Comparison of ENCODE assay signal across 7 mouse cellular contexts in genomic region chr3:87999243-87999895, GRCm38 (mm10). TPM values are rescaled to one million over a fixed set of nuclear protein-coding genes. Genes with fewer than 3 reads are reported as not detected.
DNase-seq lines count a peak whose midpoint lies in the region; ATAC-seq and TF ChIP-seq lines count a peak whose summit lies in the region.

No protein-coding gene starts in this region.

- DNase-seq in liver = no peak
- peak; percentile 33 for DNase-seq in forebrain, embryonic 10.5 days (ENCODE audit: extremely low spot score, low spot score)
- DNase-seq in left cerebral cortex, adult 11 months (ENCODE audit: low spot score) = no peak
- DNase-seq in thymus, adult 2 months = no peak

- H3K9me3 ChIP-seq in liver, embryonic 12.5 days (replicated peaks) = no peaks in the 10 kb centered on the region
- no peaks in the 10 kb centered on the region for H3K9me3 ChIP-seq in forebrain, embryonic 10.5 days
- H3K9me3 ChIP-seq in intestine, embryonic 15.5 days = 0 out of 2 replicates have a peak, but pooled peaks cover 3% of the 10 kb centered on the region
- H3K9me3 ChIP-seq in neural tube, embryonic 15.5 days (replicated peaks) = no peaks in the 10 kb centered on the region

- WGBS in liver, embryonic 12.5 days (ENCODE audit: insufficient replicate concordance) = 3% methylated on average over 38 of the region's 38 CpGs
- WGBS in forebrain, embryonic 10.5 days = under 1% methylated on average over 38 of the region's 38 CpGs
- WGBS in intestine, embryonic 15.5 days = under 1% methylated on average over 38 of the region's 38 CpGs
- WGBS in neural tube, embryonic 15.5 days = under 1% methylated on average over 38 of the region's 38 CpGs
- 4% methylated on average over 38 of the region's 38 CpGs for WGBS in thymus, adult 2 months

- H3K4me3 ChIP-seq in liver, embryonic 12.5 days = peak overlapping the region; percentile 31; the same call in 1 of the 2 replicates
- H3K4me3 ChIP-seq in forebrain, embryonic 10.5 days = peak overlapping the region; percentile 54
- peak overlapping the region; percentile 29 for H3K4me3 ChIP-seq in intestine, embryonic 15.5 days (replicated peaks)
- peak overlapping the region; percentile 43 for H3K4me3 ChIP-seq in neural tube, embryonic 15.5 days (replicated peaks)
- no peak overlapping the region for H3K4me3 ChIP-seq in thymus, adult 2 months (ENCODE audit: control insufficient read depth, insufficient read depth, low read length)

- H3K4me1 ChIP-seq in liver, embryonic 12.5 days = peaks cover 16% of the 10 kb centered on the region
- peaks cover 61% of the 10 kb centered on the region for H3K4me1 ChIP-seq in forebrain, embryonic 10.5 days
- peaks cover 15% of the 10 kb centered on the region for H3K4me1 ChIP-seq in intestine, embryonic 15.5 days (replicated peaks)
- H3K4me1 ChIP-seq in neural tube, embryonic 15.5 days = peaks cover 56% of the 10 kb centered on the region
- H3K4me1 ChIP-seq in thymus, adult 2 months (replicated peaks; ENCODE audit: control insufficient read depth, insufficient read depth, low read length) = 0 out of 2 replicates have a peak, but pooled peaks cover 4% of the 10 kb centered on the region

- no peak overlapping the region for H3K27ac ChIP-seq in liver, embryonic 12.5 days
- peak overlapping the region; percentile 12; the same call in 1 of the 2 replicates for H3K27ac ChIP-seq in forebrain, embryonic 10.5 days
- no peak overlapping the region for H3K27ac ChIP-seq in intestine, embryonic 15.5 days
- H3K27ac ChIP-seq in neural tube, embryonic 15.5 days (replicated peaks) = peak overlapping the region; percentile 76
- no peak overlapping the region for H3K27ac ChIP-seq in thymus, adult 2 months (ENCODE audit: control insufficient read depth, insufficient read depth, low read length)

- H3K4me2 ChIP-seq in liver, embryonic 12.5 days = peak overlapping the region; percentile 53; the same call in 1 of the 2 replicates
- H3K4me2 ChIP-seq in intestine, embryonic 15.5 days (replicated peaks) = peak overlapping the region; percentile 56
- peak overlapping the region; percentile 92 for H3K4me2 ChIP-seq in neural tube, embryonic 15.5 days

- H3K36me3 ChIP-seq in liver, embryonic 12.5 days = no peaks in the 10 kb centered on the region
- no peaks in the 10 kb centered on the region for H3K36me3 ChIP-seq in forebrain, embryonic 10.5 days (replicated peaks)
- H3K36me3 ChIP-seq in intestine, embryonic 15.5 days = no peaks in the 10 kb centered on the region
- H3K36me3 ChIP-seq in neural tube, embryonic 15.5 days = no peaks in the 10 kb centered on the region
- H3K36me3 ChIP-seq in thymus, adult 2 months (ENCODE audit: control insufficient read depth, insufficient read depth, low read length) = no peaks in the 10 kb centered on the region

- no peak overlapping the region for H3K9ac ChIP-seq in liver, embryonic 12.5 days
- 0 out of 2 replicates have a peak overlapping the region, but pooled peaks have one; percentile 6 for H3K9ac ChIP-seq in intestine, embryonic 15.5 days
- peak overlapping the region; percentile 53 for H3K9ac ChIP-seq in neural tube, embryonic 15.5 days (replicated peaks)

- TF ChIP-seq POLR2A in thymus, adult 2 months (IDR thresholded peaks at IDR 0.05; ENCODE audit: control insufficient read depth, extremely low read depth, insufficient read depth, low read length, poor library complexity) = no peak

- ATAC-seq in liver, embryonic 12.5 days = no peak
- ATAC-seq in intestine, embryonic 15.5 days = no peak
- no peak for ATAC-seq in neural tube, embryonic 15.5 days (ENCODE audit: low FRiP score)

- no peak for TF ChIP-seq CTCF in thymus, adult 2 months (IDR thresholded peaks at IDR 0.05; ENCODE audit: borderline replicate concordance, control insufficient read depth, extremely low read depth, insufficient read depth, low read length, poor library complexity)

- peaks cover 100% of the 10 kb centered on the region for H3K27me3 ChIP-seq in liver, embryonic 12.5 days (replicated peaks)
- peaks cover 100% of the 10 kb centered on the region for H3K27me3 ChIP-seq in forebrain, embryonic 10.5 days (ENCODE audit: poor library complexity, severe bottlenecking)
- peaks cover 96% of the 10 kb centered on the region for H3K27me3 ChIP-seq in intestine, embryonic 15.5 days (replicated peaks)
- peaks cover 95% of the 10 kb centered on the region for H3K27me3 ChIP-seq in neural tube, embryonic 15.5 days (replicated peaks)
- peaks cover 37% of the 10 kb centered on the region for H3K27me3 ChIP-seq in thymus, adult 2 months (ENCODE audit: control insufficient read depth, insufficient read depth, low read length)

RNA-seq across cellular contexts. Expression of gene Bcan, which starts 0.7 kb away (rescaled TPM):
- not detected in 2 replicates for polyA plus RNA-seq in liver, embryonic 12.5 days (2016; fragmentation: Nextera tagmentation; extraction: Ambion mirVana)
- 0.17 TPM in 2 replicates for polyA plus RNA-seq in forebrain, embryonic 10.5 days (2016; fragmentation: Nextera tagmentation; extraction: Ambion mirVana)
- polyA plus RNA-seq in intestine, embryonic 15.5 days (2015; fragmentation: Nextera tagmentation; extraction: Ambion mirVana) = 0.15 and 0.54 TPM in 2 replicates
- 127 and 139 TPM in 2 replicates for polyA plus RNA-seq in neural tube, embryonic 15.5 days (2015; fragmentation: Nextera tagmentation; extraction: Ambion mirVana)
- polyA plus RNA-seq in thymus, adult 2 months (2012; rRNA removed) = 0.23 and 0.54 TPM in 2 replicates

RNA-seq across cellular contexts. Expression of gene Hapln2, which starts 28.0 kb away (rescaled TPM):
- not detected in 2 replicates for polyA plus RNA-seq in liver, embryonic 12.5 days (2016; fragmentation: Nextera tagmentation; extraction: Ambion mirVana)
- polyA plus RNA-seq in forebrain, embryonic 10.5 days (2016; fragmentation: Nextera tagmentation; extraction: Ambion mirVana) = not detected in 2 replicates
- polyA plus RNA-seq in intestine, embryonic 15.5 days (2015; fragmentation: Nextera tagmentation; extraction: Ambion mirVana) = not detected in 2 replicates
- polyA plus RNA-seq in neural tube, embryonic 15.5 days (2015; fragmentation: Nextera tagmentation; extraction: Ambion mirVana) = 0.34 and 0.90 TPM in 2 replicates
- polyA plus RNA-seq in thymus, adult 2 months (2012; rRNA removed) = 0.23 and 0.26 TPM in 2 replicates

RNA-seq across cellular contexts. Expression of gene Nes, which starts 28.5 kb away (rescaled TPM):
- polyA plus RNA-seq in liver, embryonic 12.5 days (2016; fragmentation: Nextera tagmentation; extraction: Ambion mirVana) = 7.2 and 7.3 TPM in 2 replicates
- 81.2 and 86.9 TPM in 2 replicates for polyA plus RNA-seq in forebrain, embryonic 10.5 days (2016; fragmentation: Nextera tagmentation; extraction: Ambion mirVana)
- polyA plus RNA-seq in intestine, embryonic 15.5 days (2015; fragmentation: Nextera tagmentation; extraction: Ambion mirVana) = 17.0 and 20.0 TPM in 2 replicates
- polyA plus RNA-seq in neural tube, embryonic 15.5 days (2015; fragmentation: Nextera tagmentation; extraction: Ambion mirVana) = 22.5 and 22.8 TPM in 2 replicates
- 1.1 and 1.3 TPM in 2 replicates for polyA plus RNA-seq in thymus, adult 2 months (2012; rRNA removed)

RNA-seq across cellular contexts. Expression of gene Gpatch4, which starts 43.5 kb away (rescaled TPM):
- 41.4 and 44.0 TPM in 2 replicates for polyA plus RNA-seq in liver, embryonic 12.5 days (2016; fragmentation: Nextera tagmentation; extraction: Ambion mirVana)
- polyA plus RNA-seq in forebrain, embryonic 10.5 days (2016; fragmentation: Nextera tagmentation; extraction: Ambion mirVana) = 52.4 and 54.5 TPM in 2 replicates
- 36.7 and 40.3 TPM in 2 replicates for polyA plus RNA-seq in intestine, embryonic 15.5 days (2015; fragmentation: Nextera tagmentation; extraction: Ambion mirVana)
- polyA plus RNA-seq in neural tube, embryonic 15.5 days (2015; fragmentation: Nextera tagmentation; extraction: Ambion mirVana) = 36.6 and 42.6 TPM in 2 replicates
- 11.3 and 14.7 TPM in 2 replicates for polyA plus RNA-seq in thymus, adult 2 months (2012; rRNA removed)

RNA-seq across cellular contexts. Expression of gene Crabp2, which starts 50.9 kb away (rescaled TPM):
- polyA plus RNA-seq in liver, embryonic 12.5 days (2016; fragmentation: Nextera tagmentation; extraction: Ambion mirVana) = 3.9 and 6.5 TPM in 2 replicates
- 834 and 866 TPM in 2 replicates for polyA plus RNA-seq in forebrain, embryonic 10.5 days (2016; fragmentation: Nextera tagmentation; extraction: Ambion mirVana)
- 7.0 and 8.2 TPM in 2 replicates for polyA plus RNA-seq in intestine, embryonic 15.5 days (2015; fragmentation: Nextera tagmentation; extraction: Ambion mirVana)
- 81.1 and 86.0 TPM in 2 replicates for polyA plus RNA-seq in neural tube, embryonic 15.5 days (2015; fragmentation: Nextera tagmentation; extraction: Ambion mirVana)
- polyA plus RNA-seq in thymus, adult 2 months (2012; rRNA removed) = 1.6 and 2.3 TPM in 2 replicates

Comparison
In these comparisons a context has a peak if more than half of its experiments do, and no peak if none do; other contexts are left out.
1. H3K27ac ChIP-seq: peak in forebrain, embryonic 10.5 days (single experiment) and neural tube, embryonic 15.5 days (single experiment); none in liver, embryonic 12.5 days (single experiment), intestine, embryonic 15.5 days (single experiment) and thymus, adult 2 months (single experiment).
2. RNA of gene Bcan, which starts 0.7 kb away (polyA plus RNA-seq): 127 to 139 TPM in neural tube, embryonic 15.5 days; 0.15 to 0.54 TPM in intestine, embryonic 15.5 days, 0.23 to 0.54 TPM in thymus, adult 2 months, 0.17 TPM in forebrain, embryonic 10.5 days and not detected in liver, embryonic 12.5 days; every median in the first group is over 10 times any median in the second.
3. Peak in every context shown above with its lines, with median percentiles within 50 percentile points of each other: H3K4me2 ChIP-seq.